Mouse (Mus musculus) embryonic facial prominence, embryonic 15.5 days (tissue): ENCODE data around the gene Olfr714. TPM values are rescaled to one million over a fixed set of nuclear protein-coding genes. Genes with fewer than 3 reads are reported as not detected.
"Not testable (repeated sequence)": the region's sequence is repeated elsewhere in the genome, so short reads cannot be mapped to it uniquely, and the experiment has no call there.

Source experiments
- ATAC-seq: fragments of 200-750 bp; cut with Nextera tagmentation; 2 replicates; pipeline ENCODE4 v1.8.0; 2017; ENCODE audit warnings: low read depth, moderate TSS enrichment; ENCODE audit not compliant: insufficient number of reproducible peaks, low FRiP score, low TSS enrichment
- H3K27ac ChIP-seq: fragments of 300-500 bp; sonication (generic); replicated peaks from 2 replicates; pipeline ENCODE4 v1.5.1; 2015; ENCODE audit warnings: mild to moderate bottlenecking, inconsistent platforms
- H3K27me3 ChIP-seq: fragments of 300-500 bp; sonication (generic); 2 replicates; pipeline ENCODE4 v1.6.1; 2015; ENCODE audit warnings: inconsistent platforms
- H3K36me3 ChIP-seq: fragments of 300-500 bp; sonication (generic); 2 replicates; pipeline ENCODE4 v1.6.1; 2015; ENCODE audit warnings: mild to moderate bottlenecking, inconsistent platforms
- H3K4me1 ChIP-seq: fragments of 300-500 bp; sonication (generic); 2 replicates; pipeline ENCODE4 v1.6.1; 2015; ENCODE audit warnings: inconsistent platforms
- H3K4me2 ChIP-seq: fragments of 300-500 bp; sonication (generic); replicated peaks from 2 replicates; pipeline ENCODE4 v1.6.1; 2015; ENCODE audit warnings: mild to moderate bottlenecking, inconsistent platforms
- H3K4me3 ChIP-seq: fragments of 300-500 bp; sonication (generic); replicated peaks from 2 replicates; pipeline ENCODE4 v1.5.1; 2015; ENCODE audit warnings: mild to moderate bottlenecking, inconsistent platforms
- H3K9ac ChIP-seq: fragments of 300-500 bp; sonication (generic); 2 replicates; pipeline ENCODE4 v1.6.1; 2015; ENCODE audit warnings: inconsistent platforms
- H3K9me3 ChIP-seq: fragments of 300-500 bp; sonication (generic); replicated peaks from 2 replicates; pipeline ENCODE4 v1.6.1; 2016; ENCODE audit warnings: inconsistent platforms
- WGBS: fragments of 180-500 bp; shearing (Covaris S2); methylation state at CpG from one replicate; pipeline ENCODE4 v1.1.7; 2015; 5-methylcytosine and 5-hydroxymethylcytosine counted together
- polyA plus RNA-seq: library from polyadenylated mRNA; unstranded; fragments of >200 nt; fragmentation: Nextera tagmentation; extraction: Ambion mirVana; gene quantifications from 2 replicates; pipeline ENCODE4 v1.2.1, GENCODE M21; 2015

Olfr714 gene
- polyA plus RNA-seq = not detected in 2 replicates

DNA sequence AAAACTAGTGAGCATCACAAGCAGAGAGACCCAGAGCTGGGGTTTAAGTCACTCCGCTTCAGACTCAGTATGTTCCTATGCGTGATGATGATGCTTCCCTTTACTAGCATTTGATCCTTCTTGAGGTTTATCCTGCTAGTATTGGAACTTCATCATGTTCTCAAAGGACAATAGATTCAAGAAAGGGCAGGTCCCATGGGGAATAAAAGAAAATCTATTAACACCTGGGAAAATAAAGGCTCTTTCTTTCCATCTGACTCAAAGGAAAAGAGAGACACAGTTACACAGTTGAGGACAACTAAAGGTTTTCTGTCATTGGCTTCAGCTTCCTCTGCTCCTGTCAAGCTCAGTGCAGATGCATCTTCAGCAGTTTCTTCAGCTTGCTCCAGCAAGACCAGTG, at the start of gene Olfr714:
Olfr714 (plus strand) TSS at position 301 of the 400 bp plus-strand sequence.
- Histone ChIP-seq H3K4me2 (no peak within 1 kb of the TSS), H3K27ac (no peak within 1 kb of the TSS), H3K4me3 (no peak within 1 kb of the TSS), H3K27me3 (no peaks in the 10 kb centered on the region), H3K9me3 (no peaks in the 10 kb centered on the region), H3K36me3 (no peaks in the 10 kb centered on the region), H3K4me1 (no peaks in the 10 kb centered on the region), H3K9ac (no peak within 1 kb of the TSS)
- no peak for ATAC-seq
- 88% methylated on average over 2 of the region's 2 CpGs for whole genome bisulfite sequencing

DNA sequence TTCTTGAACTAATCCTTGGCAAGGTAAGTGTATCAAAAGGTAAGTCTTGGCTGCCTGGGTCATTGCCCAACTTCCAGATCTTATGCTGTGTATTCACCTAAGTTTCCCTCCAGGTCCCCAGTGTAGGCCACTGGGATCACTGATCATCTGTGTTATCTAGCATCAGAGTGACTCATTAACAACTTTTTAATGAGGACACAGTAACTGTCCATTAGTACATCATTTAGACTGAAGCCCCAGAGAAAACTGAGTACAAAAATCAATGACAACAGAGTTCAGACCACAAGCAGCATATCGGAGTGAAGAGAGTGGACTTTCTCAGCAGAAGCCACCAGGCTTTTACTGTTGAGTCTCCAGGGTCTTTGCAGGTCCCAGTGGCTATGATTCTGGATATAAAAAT, 39.9 kb upstream of the Olfr714 start, which contains the start of gene Olfr713:
Olfr713 (plus strand) TSS at position 301 of the 400 bp plus-strand sequence.
- no peaks in the 10 kb centered on the region for H3K4me1 ChIP-seq
- no peaks in the 10 kb centered on the region for H3K36me3 ChIP-seq
- 84% methylated on average over 1 of the region's 1 CpGs for whole genome bisulfite sequencing
- no peak within 1 kb of the TSS for H3K4me3 ChIP-seq
- H3K27me3 ChIP-seq = no peaks in the 10 kb centered on the region
- no peak within 1 kb of the TSS for H3K4me2 ChIP-seq
- H3K9ac ChIP-seq = no peak within 1 kb of the TSS
- no peaks in the 10 kb centered on the region for H3K9me3 ChIP-seq
- H3K27ac ChIP-seq = no peak within 1 kb of the TSS
- no peak for ATAC-seq

DNA sequence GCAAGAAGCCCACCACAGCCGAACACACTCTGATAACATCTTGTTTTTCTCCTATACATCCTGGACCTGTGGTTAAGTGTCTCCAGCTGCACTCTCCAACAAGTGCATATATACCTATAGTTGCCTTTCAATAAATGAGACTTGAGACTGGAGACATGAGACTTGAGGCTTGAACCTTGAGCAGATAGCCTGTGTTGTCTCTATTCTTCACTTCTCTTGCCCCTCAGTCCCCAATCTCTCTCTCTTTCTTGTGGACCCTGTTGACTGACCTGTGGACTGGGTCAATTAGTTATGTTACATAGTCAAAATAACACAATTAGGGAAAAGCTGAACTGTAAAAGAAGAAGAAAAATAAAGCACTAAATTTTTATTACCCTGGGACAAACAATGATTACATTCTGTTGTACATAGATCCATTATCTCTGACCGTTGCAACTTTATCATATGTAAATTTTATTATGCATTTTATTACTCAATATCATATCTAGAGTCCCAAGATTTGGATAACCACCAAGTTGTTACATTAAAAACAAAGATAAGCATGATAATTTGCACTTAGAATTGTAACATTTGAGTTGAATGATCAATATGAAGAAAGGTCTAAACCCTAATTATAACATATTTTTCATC, 30.7 kb upstream of the Olfr714 start:
- WGBS = 73% methylated on average over 2 of the region's 2 CpGs
- H3K4me3 ChIP-seq = no peak overlapping the region
- H3K4me2 ChIP-seq = no peak overlapping the region
- no peaks in the 10 kb centered on the region for H3K9me3 ChIP-seq
- ATAC-seq = no peak
- no peaks in the 10 kb centered on the region for H3K4me1 ChIP-seq
- no peak overlapping the region for H3K9ac ChIP-seq
- H3K27me3 ChIP-seq = no peaks in the 10 kb centered on the region
- no peaks in the 10 kb centered on the region for H3K36me3 ChIP-seq
- H3K27ac ChIP-seq = no peak overlapping the region

DNA sequence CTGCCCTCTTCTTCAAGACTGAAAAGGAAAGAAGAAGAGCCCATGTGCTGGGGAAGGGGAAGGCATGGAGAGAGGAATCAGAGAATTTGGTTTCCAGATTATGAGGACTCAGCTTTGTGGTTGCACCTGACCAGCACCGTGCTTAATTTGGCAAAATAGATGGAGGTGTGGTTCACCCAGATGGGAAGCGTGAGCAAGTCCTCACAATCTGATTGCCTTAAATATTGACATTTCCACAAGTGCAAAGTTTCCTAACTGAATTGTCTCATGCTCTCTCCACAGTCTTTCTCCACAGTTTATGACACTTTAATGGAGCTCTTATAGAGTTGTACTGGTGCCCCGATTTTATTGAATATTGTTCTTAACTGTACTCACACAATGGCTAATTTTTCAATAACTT, 27.6 kb upstream of the Olfr714 start:
- no peak overlapping the region for H3K4me3 ChIP-seq
- no peak overlapping the region for H3K4me2 ChIP-seq
- H3K36me3 ChIP-seq = no peaks in the 10 kb centered on the region
- no peak for ATAC-seq
- H3K4me1 ChIP-seq = no peaks in the 10 kb centered on the region
- H3K27me3 ChIP-seq = no peaks in the 10 kb centered on the region
- H3K9me3 ChIP-seq = no peaks in the 10 kb centered on the region
- H3K27ac ChIP-seq = no peak overlapping the region
- 82% methylated on average over 3 of the region's 3 CpGs for WGBS
- H3K9ac ChIP-seq = no peak overlapping the region

DNA sequence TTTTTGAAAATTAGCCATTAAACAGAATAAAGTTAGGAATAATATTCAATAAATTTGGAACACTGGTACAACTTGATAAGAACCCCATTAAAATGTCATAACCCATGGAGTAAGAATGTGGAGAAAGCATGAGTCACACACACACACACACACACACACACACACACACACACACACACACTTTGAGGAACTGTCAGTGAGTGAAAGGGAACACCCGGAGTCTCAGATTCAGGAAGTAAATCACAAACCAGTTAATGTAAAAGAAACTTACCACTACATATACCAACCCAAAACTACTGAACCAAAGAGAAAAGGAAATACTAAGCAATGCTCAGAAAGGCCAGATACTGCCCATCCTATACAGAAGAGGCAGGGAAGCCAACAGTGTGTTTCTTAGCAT, 26.4 kb upstream of the Olfr714 start:
- H3K4me1 ChIP-seq = no peaks in the 10 kb centered on the region
- no peak overlapping the region for H3K27ac ChIP-seq
- no peak overlapping the region for H3K4me2 ChIP-seq
- no peak overlapping the region for H3K4me3 ChIP-seq
- no peaks in the 10 kb centered on the region for H3K36me3 ChIP-seq
- no peak overlapping the region for H3K9ac ChIP-seq
- ATAC-seq = no peak
- no peaks in the 10 kb centered on the region for H3K9me3 ChIP-seq
- 71% methylated on average over 1 of the region's 1 CpGs for WGBS
- H3K27me3 ChIP-seq = no peaks in the 10 kb centered on the region

DNA sequence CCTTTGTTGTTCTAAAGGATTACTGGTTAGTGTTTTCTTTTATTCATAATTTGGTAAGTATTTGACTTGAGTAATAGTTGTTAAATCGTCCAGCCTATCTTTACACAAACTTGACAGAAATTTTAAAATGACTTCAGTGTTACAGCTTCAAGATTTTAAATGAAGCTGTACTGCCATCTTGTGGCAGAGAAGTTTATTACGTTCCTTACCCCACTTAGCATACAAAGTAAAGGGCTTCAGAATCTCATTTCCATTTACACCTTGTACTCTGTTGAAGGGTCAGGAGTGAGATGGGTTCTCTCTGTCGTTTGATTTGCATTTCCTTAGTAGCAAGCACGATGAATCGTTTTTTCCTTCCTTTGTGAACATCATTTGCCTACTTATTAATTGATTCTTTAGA, 24.9 kb upstream of the Olfr714 start:
- no peak overlapping the region for H3K4me2 ChIP-seq
- H3K9me3 ChIP-seq = no peaks in the 10 kb centered on the region
- H3K9ac ChIP-seq = no peak overlapping the region
- no peaks in the 10 kb centered on the region for H3K36me3 ChIP-seq
- no peak for ATAC-seq
- H3K27ac ChIP-seq = no peak overlapping the region
- no peaks in the 10 kb centered on the region for H3K4me1 ChIP-seq
- WGBS = 6% methylated on average over 5 of the region's 5 CpGs
- no peaks in the 10 kb centered on the region for H3K27me3 ChIP-seq
- H3K4me3 ChIP-seq = no peak overlapping the region

DNA sequence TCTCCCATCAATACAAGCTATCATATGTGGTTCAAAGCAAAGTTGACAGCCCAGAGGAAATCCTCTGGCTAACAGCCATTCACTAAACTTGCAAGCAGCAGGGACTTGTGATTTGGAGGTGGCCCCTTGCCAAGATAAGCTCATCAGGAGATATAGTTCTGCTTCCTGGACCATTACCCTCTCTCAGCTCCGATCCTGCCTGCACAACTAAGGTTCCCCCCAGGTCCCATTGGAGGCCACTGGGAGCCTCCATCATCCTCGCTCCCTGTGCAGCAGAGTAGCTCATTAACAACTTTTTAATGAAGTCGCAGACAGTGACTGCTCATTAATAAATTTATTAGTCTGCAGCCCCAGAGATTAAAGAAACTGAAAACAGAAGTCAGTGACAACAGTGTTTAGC, 23.2 kb upstream of the Olfr714 start:
- H3K9me3 ChIP-seq = no peaks in the 10 kb centered on the region
- ATAC-seq = no peak
- H3K9ac ChIP-seq = no peak overlapping the region
- 42% methylated on average over 3 of the region's 3 CpGs for WGBS
- H3K4me2 ChIP-seq = no peak overlapping the region
- H3K27me3 ChIP-seq = no peaks in the 10 kb centered on the region
- H3K27ac ChIP-seq = no peak overlapping the region
- H3K36me3 ChIP-seq = no peaks in the 10 kb centered on the region
- no peaks in the 10 kb centered on the region for H3K4me1 ChIP-seq
- no peak overlapping the region for H3K4me3 ChIP-seq

DNA sequence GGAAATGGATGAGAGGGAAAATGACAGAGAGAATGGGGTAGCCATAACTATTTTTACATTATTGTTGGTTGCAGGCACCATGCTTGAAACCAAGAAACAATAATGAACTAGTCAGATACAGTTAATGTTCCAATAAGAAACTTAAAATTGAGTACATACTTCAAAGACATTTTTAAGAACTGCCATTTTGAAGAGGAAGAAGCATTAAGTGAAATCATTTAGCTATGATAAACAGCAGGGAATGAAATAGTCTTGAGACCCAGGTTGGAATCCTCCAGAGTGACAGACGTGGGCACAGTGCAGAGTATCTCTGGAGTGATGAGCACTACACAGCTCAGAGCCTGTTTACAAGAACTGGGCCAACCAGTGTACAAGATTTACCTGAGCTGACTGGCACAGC, 22.1 kb downstream of the Olfr714 start, which contains the start of gene Olfr17:
Olfr17 (plus strand) TSS at position 301 of the 400 bp plus-strand sequence.
- no peaks in the 10 kb centered on the region for H3K36me3 ChIP-seq
- no peak for ATAC-seq
- H3K4me3 ChIP-seq = no peak within 1 kb of the TSS
- H3K4me1 ChIP-seq = no peaks in the 10 kb centered on the region
- no peaks in the 10 kb centered on the region for H3K27me3 ChIP-seq
- 44% methylated on average over 1 of the region's 1 CpGs for WGBS
- no peak within 1 kb of the TSS for H3K4me2 ChIP-seq
- H3K9me3 ChIP-seq = no peaks in the 10 kb centered on the region
- H3K27ac ChIP-seq = no peak within 1 kb of the TSS
- no peak within 1 kb of the TSS for H3K9ac ChIP-seq

DNA sequence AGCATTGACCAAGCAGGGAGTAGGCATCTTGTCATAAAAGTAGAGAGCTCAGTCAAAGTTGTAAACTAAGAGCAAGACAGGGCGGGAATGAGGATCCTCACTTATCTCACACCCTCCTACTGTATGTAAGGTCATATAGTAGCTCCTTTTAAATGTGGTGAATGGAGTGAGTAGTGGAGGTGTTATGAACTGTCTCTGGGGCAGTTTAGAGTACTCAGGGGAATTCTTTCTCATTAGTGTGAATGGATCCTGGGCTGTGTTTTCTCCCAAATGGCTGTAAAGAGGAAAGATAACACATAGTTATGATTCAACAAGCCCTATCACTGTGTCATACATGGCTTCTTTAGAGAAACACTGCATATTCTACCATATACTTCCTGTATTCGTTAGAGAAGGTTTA, 39.5 kb downstream of the Olfr714 start, which contains the start of gene Olfr715b:
Olfr715b (minus strand) TSS at position 101 of the 400 bp plus-strand sequence.
- H3K27ac ChIP-seq, H3K4me1 ChIP-seq, H3K4me2 ChIP-seq, H3K9me3 ChIP-seq, H3K36me3 ChIP-seq, H3K9ac ChIP-seq, H3K4me3 ChIP-seq, ATAC-seq, H3K27me3 ChIP-seq: not testable (repeated sequence)
- WGBS = 83% methylated on average over 2 of the region's 2 CpGs

Other genes with a start within 250 kb of the Olfr714 start
- gene Olfr702, start 237.1 kb upstream of the Olfr714 start, polyA plus RNA-seq = not detected in 2 replicates
- not detected in 2 replicates for gene Olfr703, start 227.6 kb upstream of the Olfr714 start, polyA plus RNA-seq
- gene Olfr704, start 207.8 kb upstream of the Olfr714 start, polyA plus RNA-seq = not detected in 2 replicates
- gene Olfr705, start 194.1 kb upstream of the Olfr714 start, polyA plus RNA-seq = not detected in 2 replicates
- gene Olfr706, start 182.8 kb upstream of the Olfr714 start, polyA plus RNA-seq = 0.05 TPM in 1 of 2 replicates, not detected in the other
- gene Olfr707, start 169.7 kb upstream of the Olfr714 start, polyA plus RNA-seq = 0.16 TPM in 1 of 2 replicates, not detected in the other
- gene Olfr1532-ps1, start 163.0 kb upstream of the Olfr714 start, polyA plus RNA-seq = 0.12 TPM in 1 of 2 replicates, not detected in the other
- gene Olfr709-ps1, start 138.8 kb upstream of the Olfr714 start, polyA plus RNA-seq = 0.05 TPM in 1 of 2 replicates, not detected in the other
- not detected in 2 replicates for gene Olfr710, start 122.7 kb upstream of the Olfr714 start, polyA plus RNA-seq
- gene Olfr6, start 107.0 kb upstream of the Olfr714 start, polyA plus RNA-seq = 0.11 TPM in 1 of 2 replicates, not detected in the other
- gene Olfr711, start 95.5 kb upstream of the Olfr714 start, polyA plus RNA-seq = not detected in 2 replicates
- gene Olfr2, start 64.9 kb upstream of the Olfr714 start, polyA plus RNA-seq = not detected in 2 replicates
- gene Olfr713, start 39.8 kb upstream of the Olfr714 start, polyA plus RNA-seq = 0.16 TPM in 1 of 2 replicates, not detected in the other
- 0.08 and 0.12 TPM in 2 replicates for gene Olfr17, start 22.2 kb downstream of the Olfr714 start, polyA plus RNA-seq
- gene Olfr715b, start 39.4 kb downstream of the Olfr714 start, polyA plus RNA-seq = not detected in 2 replicates
- gene Olfr715, start 60.1 kb downstream of the Olfr714 start, polyA plus RNA-seq = not detected in 2 replicates
- 0.05 TPM in 1 of 2 replicates, not detected in the other for gene Olfr716, start 67.3 kb downstream of the Olfr714 start, polyA plus RNA-seq
- not detected in 2 replicates for gene Nlrp14, start 96.0 kb downstream of the Olfr714 start, polyA plus RNA-seq
- not detected in 2 replicates for gene Rbmxl2, start 138.5 kb downstream of the Olfr714 start, polyA plus RNA-seq